Mouse (Mus musculus) cortical plate, adult 2 months (tissue): Measurements from ENCODE around the gene Bcor. TPM values are rescaled to one million over a fixed set of nuclear protein-coding genes. Genes with fewer than 3 reads are reported as not detected.

Experiments
- H3K27ac ChIP-seq: fragments of 200-500 bp; 2 replicates; pipeline ENCODE4 v1.5.1; 2012; ENCODE audit warnings: low read length, control low read depth, inconsistent platforms; ENCODE audit not compliant: insufficient read depth
- H3K4me1 ChIP-seq: fragments of 200-500 bp; 2 replicates; pipeline ENCODE4 v1.6.1; 2011; ENCODE audit warnings: low read length; ENCODE audit not compliant: control insufficient read depth, insufficient read depth
- H3K4me3 ChIP-seq: fragments of 200-500 bp; 2 replicates; pipeline ENCODE4 v1.5.1; 2011; ENCODE audit warnings: mild to moderate bottlenecking, low read length, control low read depth; ENCODE audit not compliant: insufficient read depth
- CTCF ChIP-seq: fragments of 200-500 bp; IDR thresholded peaks from 2 replicates; pipeline ENCODE4 v1.5.1; 2011; ENCODE audit warnings: mild to moderate bottlenecking, control low read depth, low read length; ENCODE audit not compliant: insufficient read depth; ENCODE audit errors: extremely low read depth
- POLR2A ChIP-seq: fragments of 200-500 bp; IDR thresholded peaks from 2 replicates; pipeline ENCODE4 v1.6.1; 2011; ENCODE audit warnings: mild to moderate bottlenecking, low read length, control low read depth; ENCODE audit not compliant: insufficient read depth; ENCODE audit errors: extremely low read depth
- polyA plus RNA-seq: library from polyadenylated mRNA; depleted of rRNA; stranded (reverse); fragments of >200 nt; gene quantifications from 2 replicates; pipeline ENCODE4 v1.2.3, GENCODE M21; 2012

Gene Bcor
- polyA plus RNA-seq, 1 experiment: 17.7 TPM

GRCm38 (mm10) chrX:12153141-12154095 is 6.7 kb downstream of the Bcor start:
- no peak overlapping the region for H3K27ac ChIP-seq
- TF ChIP-seq POLR2A: no peak
- no peak for TF ChIP-seq CTCF
- H3K4me3 ChIP-seq: no peak overlapping the region
- no peaks in the 10 kb centered on the region; the same call in 1 of the 2 replicates for H3K4me1 ChIP-seq

DNA sequence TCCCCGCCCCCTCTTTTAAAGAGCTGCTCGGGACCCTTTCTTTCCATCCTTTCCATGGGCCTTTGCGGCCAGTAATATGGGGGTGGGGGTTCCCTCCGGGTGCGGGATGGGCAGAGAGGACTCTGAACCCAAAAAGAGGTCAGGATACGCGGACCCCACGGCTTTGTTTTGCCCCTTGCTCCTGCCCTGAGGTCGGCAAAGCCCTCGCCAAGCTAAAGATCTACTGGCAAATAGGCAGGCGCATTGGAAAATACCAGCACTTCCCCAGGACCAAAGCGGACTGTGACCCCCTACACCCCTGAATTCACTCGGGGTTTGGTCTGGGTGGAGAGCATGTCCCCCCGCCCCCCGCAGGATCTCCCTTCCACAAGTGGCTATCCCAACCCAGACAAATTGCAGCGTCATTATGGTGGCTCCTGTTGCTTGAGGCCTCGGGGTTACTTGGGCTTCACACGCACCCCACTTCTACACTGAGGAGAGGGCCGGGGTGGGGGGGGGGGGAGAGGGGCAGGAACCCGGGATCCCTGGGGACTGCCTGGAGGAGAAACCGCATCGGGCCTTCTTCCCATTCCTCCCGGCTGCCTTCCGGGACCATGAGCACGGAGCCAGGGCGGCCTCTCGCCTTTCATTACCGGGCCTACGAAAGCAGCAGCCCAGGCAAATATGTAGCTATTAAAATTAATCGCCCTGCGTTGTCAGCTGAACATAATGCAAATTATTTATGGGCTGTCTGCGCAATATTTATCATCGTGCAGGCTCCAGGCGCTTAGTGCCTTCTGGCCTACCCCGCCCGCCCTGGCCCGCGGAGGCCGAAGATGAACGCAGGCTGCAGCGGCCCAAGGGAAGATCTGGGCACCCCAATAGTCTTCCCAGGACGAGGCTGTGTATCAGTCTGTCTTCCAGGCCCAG is 7.9 kb downstream of the Bcor start:
- Histone ChIP-seq H3K27ac (no peak overlapping the region; the same call in 1 of the 2 replicates), H3K4me3 (peak overlapping the region; percentile 40), H3K4me1 (no peaks in the 10 kb centered on the region; the same call in 1 of the 2 replicates)
- no peak for TF ChIP-seq POLR2A
- TF ChIP-seq CTCF: no peak

GRCm38 (mm10) chrX:12151269-12151995 is 8.7 kb downstream of the Bcor start:
- no peaks in the 10 kb centered on the region for H3K4me1 ChIP-seq
- TF ChIP-seq POLR2A (0 out of 2 replicates have a peak, but pooled peaks have one; percentile 32), CTCF (no peak)
- peak overlapping the region; percentile 40 for H3K4me3 ChIP-seq
- no peak overlapping the region; the same call in 1 of the 2 replicates for H3K27ac ChIP-seq

GRCm38 (mm10) chrX:12150425-12150824 is 9.7 kb downstream of the Bcor start:
- TF ChIP-seq CTCF (no peak), POLR2A (no peak)
- Histone ChIP-seq H3K27ac (no peak overlapping the region), H3K4me3 (no peak overlapping the region; the same call in 1 of the 2 replicates), H3K4me1 (no peaks in the 10 kb centered on the region)

DNA sequence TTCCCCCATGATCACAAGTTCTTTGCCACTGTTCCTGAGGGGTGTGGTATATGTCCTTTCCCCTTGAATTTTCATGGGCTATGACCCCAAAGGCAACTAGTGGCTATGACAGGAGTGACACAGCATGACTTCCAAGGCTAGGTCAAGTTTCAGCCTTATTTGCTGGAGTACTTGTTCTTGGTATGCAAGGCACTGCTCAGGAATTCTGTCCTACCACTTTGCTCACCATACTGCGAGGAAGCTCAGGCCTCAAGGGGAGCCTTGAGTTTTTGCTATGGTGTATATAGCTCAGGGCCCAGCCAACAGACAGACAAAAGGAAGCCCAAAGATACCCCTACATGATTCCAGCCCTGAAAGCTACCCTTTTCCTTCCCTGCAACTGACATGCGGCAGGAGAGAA is 13.9 kb downstream of the Bcor start:
- no peak overlapping the region for H3K27ac ChIP-seq
- no peaks in the 10 kb centered on the region for H3K4me1 ChIP-seq
- H3K4me3 ChIP-seq: no peak overlapping the region
- TF ChIP-seq POLR2A (no peak), CTCF (no peak)

DNA sequence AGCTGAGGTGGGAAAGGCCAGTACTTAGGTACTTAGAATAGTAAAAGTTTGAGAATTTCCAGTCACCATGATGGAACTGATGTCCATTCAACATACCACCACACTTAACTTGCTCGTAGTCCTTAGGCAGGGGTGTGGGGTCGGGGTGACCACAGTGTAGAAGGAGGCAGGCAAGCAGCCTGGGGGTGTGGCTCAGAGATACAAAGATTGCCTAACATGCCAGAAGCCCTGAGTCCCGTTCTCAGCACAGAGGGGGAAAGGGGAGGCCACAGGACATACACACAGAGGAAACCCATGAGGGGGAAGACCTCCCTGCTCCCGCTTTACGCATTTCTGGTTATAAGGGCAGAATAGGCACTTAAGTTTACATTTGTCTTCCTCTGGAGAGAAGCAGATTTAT is 17.3 kb downstream of the Bcor start:
- no peak overlapping the region for H3K27ac ChIP-seq
- no peak for TF ChIP-seq POLR2A
- TF ChIP-seq CTCF: no peak
- no peaks in the 10 kb centered on the region for H3K4me1 ChIP-seq
- H3K4me3 ChIP-seq: no peak overlapping the region

GRCm38 (mm10) chrX:12140086-12140740 is 19.9 kb downstream of the Bcor start:
- TF ChIP-seq POLR2A: no peak
- TF ChIP-seq CTCF: no peak
- Histone ChIP-seq H3K4me3 (no peak overlapping the region), H3K27ac (0 out of 2 replicates have a peak overlapping the region, but pooled peaks have one; percentile 37), H3K4me1 (no peaks in the 10 kb centered on the region)

DNA sequence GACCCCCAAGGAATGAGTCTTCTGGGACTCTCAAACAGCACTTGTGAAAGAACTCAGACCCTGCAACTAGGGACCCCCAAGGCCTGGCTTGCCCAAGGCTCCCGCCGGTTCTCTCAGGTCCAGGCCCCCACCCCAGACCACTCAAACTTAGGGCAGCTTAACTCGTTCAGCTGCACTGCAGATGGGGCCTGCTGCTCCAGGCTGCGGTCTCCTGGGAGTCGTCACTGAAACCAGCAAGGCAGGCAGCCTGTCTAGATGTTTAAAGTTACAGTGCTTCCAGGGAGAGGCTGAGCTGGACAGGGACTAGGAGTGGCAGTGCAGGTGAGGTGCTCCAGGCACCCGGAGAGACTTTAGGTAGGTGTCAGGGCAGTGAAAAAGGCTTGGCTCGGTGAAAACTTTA is 21.9 kb downstream of the Bcor start:
- Histone ChIP-seq H3K27ac (no peak overlapping the region), H3K4me1 (no peaks in the 10 kb centered on the region; the same call in 1 of the 2 replicates), H3K4me3 (no peak overlapping the region)
- TF ChIP-seq CTCF (no peak), POLR2A (no peak)
